Mouse (Mus musculus): ENCODE data around the gene Tut1.
"Not testable (repeated sequence)": the region's sequence is repeated elsewhere in the genome, so short reads cannot be mapped to it uniquely, and the experiment has no call there.

Gene Tut1

DNA sequence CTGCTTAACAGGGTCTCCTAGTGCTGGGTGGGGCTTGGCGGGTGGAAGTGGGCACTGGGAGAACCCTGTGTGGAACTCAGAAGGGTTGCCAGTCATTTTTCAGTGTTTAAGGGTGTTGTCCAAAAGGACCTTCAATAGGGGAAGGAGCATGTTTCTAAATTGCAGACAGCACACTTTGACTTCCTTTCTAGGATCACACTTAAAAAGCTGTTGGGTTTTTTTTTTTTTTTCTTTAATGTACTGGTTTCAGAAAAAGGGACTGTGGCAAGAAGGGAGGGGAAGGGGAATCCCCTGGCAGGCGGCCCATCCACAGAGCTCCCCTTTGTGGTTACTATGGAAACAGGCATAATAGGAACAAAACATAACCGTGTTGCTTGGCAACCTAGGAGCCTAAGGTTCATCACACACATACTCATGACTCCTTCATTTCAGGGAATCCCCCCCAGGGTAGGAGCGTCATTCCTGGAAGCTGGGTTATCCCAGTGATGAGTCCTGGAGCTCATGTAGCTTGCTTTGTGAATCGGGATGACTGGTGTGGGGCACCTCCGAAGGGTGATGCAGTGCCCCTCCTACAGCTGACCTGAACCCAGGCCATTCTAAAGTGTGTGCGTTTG lies 30.7 kb downstream of the Tut1 start:
- peak; percentile 54 for DNase-seq

DNA sequence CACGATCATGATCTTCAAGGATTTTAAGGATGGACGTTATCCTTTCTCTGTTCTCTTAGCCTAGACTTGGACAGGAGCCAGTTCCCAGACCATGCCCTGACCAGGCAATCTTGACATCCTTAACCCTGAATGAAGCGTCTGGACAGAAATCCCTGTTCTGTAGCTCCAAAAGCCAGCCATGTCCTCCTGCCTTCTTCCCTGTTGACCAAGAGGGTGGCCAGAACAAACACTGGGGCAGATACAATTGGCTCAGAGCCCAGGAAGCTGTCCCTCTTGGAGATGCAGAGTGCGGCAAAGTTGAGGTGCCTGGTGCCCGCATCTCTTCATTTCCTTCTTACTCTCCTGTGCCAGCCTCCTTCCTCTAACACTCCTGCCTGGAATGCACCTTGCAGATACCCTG lies 32.2 kb downstream of the Tut1 start:
- DNase-seq = no peak

DNA sequence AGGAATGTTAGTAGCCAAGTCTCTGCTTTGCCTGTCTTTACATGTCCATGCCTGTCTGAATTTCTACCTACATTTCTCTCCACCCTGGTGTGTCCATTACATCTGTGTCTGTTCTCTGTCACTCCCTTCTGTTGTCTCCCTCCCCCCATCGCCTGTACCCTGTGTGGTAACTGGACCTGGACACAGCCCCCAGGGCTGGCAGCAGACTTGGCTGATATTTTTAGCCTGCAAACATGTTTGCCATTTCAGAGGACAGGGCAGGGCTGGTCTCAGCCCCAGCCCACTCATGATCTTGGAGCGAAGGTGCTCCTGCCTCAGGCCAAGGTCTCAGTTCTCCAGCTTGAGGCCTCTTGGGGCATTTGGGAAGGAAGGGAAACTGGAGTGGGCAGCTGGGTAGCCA lies 34.2 kb downstream of the Tut1 start:
- no peak for DNase-seq

- DNase-seq = no peak
These were observed 34.9 kb downstream of the Tut1 start for GRCm38 (mm10) chr19:8988346-8989065.

GRCm38 (mm10) chr19:8989066-8989566 lies 35.5 kb downstream of the Tut1 start, which contains the start of gene Ahnak:
Ahnak (plus strand) TSS chr19:8989284.
- no peak for DNase-seq

GRCm38 (mm10) chr19:8989567-8990431 lies 36.2 kb downstream of the Tut1 start:
- DNase-seq = peak; percentile 54

GRCm38 (mm10) chr19:8990432-8991102 lies 36.9 kb downstream of the Tut1 start:
- DNase-seq = no peak

DNA sequence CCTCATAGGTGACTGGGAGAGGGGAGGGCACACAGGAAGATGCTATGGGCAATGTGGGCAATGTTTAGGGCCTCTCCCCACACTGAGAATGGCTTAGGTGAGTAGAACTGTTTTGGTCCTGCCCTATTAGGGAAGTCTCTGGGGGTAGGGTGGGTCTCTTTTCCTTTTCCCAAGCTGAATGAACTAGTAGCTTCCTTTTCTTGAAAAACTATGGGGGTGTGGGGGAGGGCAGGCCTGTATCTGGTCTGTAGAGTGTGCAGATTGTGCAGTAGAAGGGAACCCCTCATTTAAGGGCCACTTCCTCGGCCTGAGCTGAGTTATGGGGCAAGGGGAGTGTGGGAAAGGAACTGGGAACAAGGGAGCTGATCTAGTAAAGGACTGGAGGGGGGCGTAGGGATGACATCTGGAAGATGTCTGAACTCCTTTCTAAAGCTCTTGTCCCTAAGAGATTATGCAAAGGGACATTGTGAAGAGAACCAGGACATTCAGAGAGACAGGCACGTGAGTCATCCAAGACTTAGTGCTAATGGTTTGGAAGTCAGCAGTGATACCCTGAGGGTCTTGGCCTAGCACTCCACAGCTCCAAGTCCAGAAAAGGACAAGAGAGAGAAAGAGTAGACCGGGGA lies 37.7 kb downstream of the Tut1 start:
- no peak for DNase-seq

DNA sequence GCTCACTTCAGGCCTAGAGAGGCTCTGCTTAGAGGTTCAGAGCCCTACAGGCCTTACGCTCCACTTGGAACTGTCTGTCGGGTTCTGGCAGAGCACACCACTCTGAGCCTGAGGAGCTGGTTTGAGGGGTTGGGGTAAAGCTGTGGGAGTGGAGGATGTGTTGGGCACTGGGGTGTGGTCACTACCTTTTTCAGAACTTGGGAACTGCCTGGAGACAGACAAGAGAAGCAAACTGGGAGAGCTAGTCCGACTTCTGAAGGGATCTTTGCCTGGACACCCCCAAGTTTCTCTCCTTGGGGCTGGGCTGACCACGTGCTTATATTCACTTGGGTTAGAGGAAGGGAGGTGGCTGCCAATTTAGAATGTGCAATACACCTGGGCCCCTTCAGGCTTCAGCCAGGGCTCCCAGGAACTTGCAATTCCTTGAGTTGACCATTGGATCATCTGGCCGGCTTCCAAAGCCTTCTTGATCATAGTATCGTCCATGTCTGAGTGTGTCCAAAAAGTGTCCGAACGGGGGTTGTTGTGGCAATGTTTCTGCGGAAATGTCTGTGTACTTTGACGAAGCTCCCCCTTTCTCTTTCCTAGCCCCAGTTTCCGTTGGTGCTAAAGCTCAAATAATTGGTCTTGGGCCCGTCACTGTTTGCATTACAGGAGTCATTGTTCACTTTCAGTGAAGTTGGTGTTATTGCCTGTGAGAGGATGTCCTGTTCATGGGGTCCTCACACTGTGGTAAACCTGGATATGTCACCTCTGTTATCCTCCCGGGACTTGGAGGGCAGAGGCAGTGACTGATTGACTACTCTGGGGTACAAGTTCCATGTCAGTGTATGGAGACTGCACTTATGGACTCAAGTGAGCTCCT lies 38.5 kb downstream of the Tut1 start:
- DNase-seq = no peak

GRCm38 (mm10) chr19:8992769-8993624 lies 39.4 kb downstream of the Tut1 start:
- DNase-seq = peak; percentile 88

- no peak for DNase-seq
These were observed 39.9 kb downstream of the Tut1 start for GRCm38 (mm10) chr19:8993625-8993912.

DNA sequence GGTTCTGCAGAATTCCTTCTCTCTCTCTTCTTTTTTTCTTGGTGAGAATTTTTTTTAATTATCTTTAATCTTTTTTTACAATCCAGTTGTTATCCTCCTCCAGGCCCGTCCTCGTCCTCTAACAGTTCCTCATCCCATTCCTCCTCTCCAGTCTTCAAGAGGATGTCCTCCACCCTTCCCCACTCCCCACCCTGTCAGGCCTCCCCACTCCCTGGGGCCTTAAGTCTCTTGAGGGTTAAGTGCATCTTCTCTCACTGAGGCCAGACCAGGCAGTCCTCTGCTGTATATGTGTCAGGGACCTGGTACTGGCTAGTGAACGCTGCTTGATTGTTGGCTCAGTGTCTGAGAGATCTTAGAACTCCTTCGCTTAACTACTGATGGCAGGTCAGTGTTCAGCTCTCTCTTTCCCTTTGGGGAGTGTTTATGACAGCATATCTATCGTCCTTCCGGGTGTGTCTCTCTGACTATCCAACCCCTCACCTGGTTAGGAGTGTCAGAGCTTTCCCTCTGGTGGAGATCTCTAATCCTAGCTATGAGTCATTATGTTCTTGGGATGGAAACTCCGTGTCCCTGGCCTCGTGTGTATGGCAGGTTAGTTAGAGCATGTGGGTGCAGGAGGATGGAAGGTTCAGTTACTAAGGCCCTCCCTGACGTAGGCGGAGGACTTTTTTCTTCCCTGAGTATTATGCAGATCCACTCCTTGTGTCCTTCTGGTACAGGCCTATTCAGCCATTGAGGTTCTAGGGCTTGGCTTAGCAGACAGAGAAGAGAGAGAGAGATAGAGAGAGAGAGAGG lies 41.4 kb downstream of the Tut1 start:
- DNase-seq = no peak

DNA sequence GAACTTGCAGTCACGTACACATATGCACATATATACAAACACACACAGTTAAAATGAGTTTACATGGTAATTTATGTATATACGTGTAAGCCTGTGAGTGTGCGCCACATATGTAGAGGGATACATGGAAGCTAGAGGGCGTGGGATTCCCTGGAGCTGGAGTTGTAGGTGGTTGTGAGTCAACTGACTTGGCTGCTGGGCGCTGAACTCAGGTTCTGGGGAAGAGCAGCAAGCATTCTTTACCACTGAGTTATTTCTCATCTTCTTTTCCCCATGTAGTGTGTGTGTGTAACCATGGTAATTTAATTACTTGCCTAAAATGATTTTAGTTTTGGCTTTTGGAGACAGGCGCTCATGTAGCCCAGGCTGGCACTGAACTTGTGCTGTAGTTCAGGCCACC lies 43.0 kb downstream of the Tut1 start:
- no peak for DNase-seq

DNA sequence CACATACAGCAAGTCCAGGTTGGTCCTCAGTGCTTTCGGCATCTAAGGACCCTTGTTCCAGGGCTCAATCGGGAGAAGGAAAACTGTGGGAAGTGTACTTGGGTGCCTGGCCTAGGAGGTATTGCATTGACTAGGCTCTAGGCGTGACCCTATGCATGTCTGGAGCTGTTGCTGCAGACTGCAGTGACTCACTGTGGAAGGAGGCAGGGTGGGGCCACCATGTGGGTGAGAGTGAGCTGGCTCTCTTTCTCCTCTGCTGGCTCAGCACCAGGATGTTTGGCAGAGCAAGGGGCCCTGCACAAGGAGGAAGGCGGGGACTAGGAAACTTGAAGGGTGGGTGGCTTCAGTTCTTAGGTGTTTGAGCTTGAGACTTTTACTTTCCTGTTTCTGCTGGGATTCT lies 43.9 kb downstream of the Tut1 start:
- peak; percentile 75 for DNase-seq

GRCm38 (mm10) chr19:8998546-8998945 lies 44.9 kb downstream of the Tut1 start:
- DNase-seq = no peak

- no peak for DNase-seq
These were observed 45.6 kb downstream of the Tut1 start for GRCm38 (mm10) chr19:8999223-8999622.

DNA sequence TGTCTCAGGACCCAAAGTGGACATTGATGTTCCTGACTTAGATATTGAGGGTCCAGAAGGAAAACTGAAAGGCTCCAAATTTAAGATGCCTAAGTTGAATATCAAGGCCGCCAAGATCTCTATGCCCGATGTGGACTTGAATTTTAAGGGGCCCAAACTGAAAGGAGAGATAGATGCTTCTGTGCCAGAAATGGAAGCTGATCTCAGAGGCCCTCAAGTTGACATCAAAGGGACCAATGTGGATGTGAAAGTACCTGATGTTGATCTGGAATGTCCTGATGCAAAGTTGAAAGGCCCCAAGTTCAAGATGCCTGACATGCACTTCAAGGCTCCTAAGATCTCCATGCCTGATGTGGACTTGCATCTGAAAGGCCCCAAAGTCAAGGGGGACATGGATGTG lies 53.3 kb downstream of the Tut1 start:
- DNase-seq = not testable (repeated sequence)

Data from thymus, postnatal 25 days (tissue).